Mouse (Mus musculus) cerebellum, adult 2 months (tissue): ENCODE measurements at regions not wholly inside any gene's neighbourhood (a gene's known extent, or its start where the extent isn't known, plus 50 kb on each side); places are given as distances from the start of the nearest gene placed in this dataset.

Source experiments
- CTCF ChIP-seq: fragments of 200-500 bp; IDR thresholded peaks from 2 replicates; pipeline ENCODE4 v1.5.1; 2011; ENCODE audit warnings: low read depth, mild to moderate bottlenecking, control low read depth, low read length, moderate library complexity, borderline replicate concordance; ENCODE audit not compliant: insufficient read depth
- POLR2A ChIP-seq: fragments of 200-500 bp; IDR thresholded peaks from 2 replicates; pipeline ENCODE4 v1.6.1; 2011; ENCODE audit warnings: low read length, control low read depth, borderline replicate concordance; ENCODE audit not compliant: insufficient read depth

DNA sequence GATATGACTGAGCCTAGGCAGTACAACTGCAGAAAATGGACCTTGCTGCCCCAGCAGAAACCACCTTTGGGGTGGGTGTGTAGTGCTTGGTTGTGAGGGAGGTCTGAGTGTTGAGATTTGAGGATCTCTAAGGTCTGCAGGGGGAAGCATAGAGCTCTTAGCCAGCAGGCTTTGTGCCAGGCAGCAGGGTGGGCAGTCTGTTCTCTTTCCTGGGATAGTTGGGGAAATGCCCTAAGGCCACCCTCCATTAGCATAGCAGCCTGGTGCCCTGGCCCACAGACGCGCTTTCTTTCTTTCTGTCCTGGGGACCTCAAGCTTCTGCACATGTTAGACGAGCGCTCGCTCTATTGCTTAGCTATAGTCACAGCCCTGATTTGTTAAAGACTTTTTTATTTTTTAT, 91.4 kb upstream of the Eef2kmt start:
- TF ChIP-seq CTCF (no peak), POLR2A (no peak)
